Mouse (Mus musculus): ENCODE results near the gene Cnn3. TPM values are rescaled to one million over a fixed set of nuclear protein-coding genes. Genes with fewer than 3 reads are reported as not detected.

The Cnn3 gene
- polyA plus RNA-seq, 1 experiment, result 67.8 TPM

DNA sequence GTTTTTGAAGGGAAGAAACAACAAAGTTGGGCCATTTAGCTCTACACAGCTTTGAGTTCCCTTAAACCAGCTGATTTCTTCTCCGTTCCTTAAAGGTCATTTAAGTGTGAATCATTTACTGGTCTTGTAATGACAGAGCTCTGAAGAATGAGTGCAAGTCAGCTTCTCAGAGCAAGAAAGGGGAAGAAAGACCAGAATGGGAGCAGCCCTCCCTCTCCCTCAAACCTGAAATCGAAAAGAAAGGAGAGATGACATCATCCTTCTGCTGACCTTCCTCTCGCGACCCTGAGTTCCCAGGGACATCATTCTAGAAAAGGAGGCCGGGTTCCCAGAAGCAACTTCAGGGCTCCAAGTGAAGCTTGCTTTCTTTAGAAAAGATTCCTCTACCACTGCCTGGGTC, 64.6 kb downstream of the Cnn3 start:
- Histone ChIP-seq H3K4me3 (ENCODE audit: low read depth, low read length) (no peak overlapping the region), H3K27me3 (ENCODE audit: control insufficient read depth, insufficient read depth, low read length) (no peaks in the 10 kb centered on the region), H3K36me3 (ENCODE audit: control insufficient read depth, insufficient read depth, low read length) (0 out of 2 replicates have a peak, but pooled peaks cover 2% of the 10 kb centered on the region), H3K4me1 (ENCODE audit: control insufficient read depth, insufficient read depth, insufficient read length, low read length) (no peaks in the 10 kb centered on the region), H3K27ac (ENCODE audit: insufficient read depth, low read depth, low read length) (no peak overlapping the region)
- 66% methylated on average over 5 of the region's 5 CpGs for WGBS
- TF ChIP-seq POLR2A (IDR thresholded peaks at IDR 0.05; ENCODE audit: low read depth, low read length) (no peak), CTCF (IDR thresholded peaks at IDR 0.05; ENCODE audit: extremely low read depth, insufficient read length, insufficient replicate concordance, low read depth, low read length) (no peak)

DNA sequence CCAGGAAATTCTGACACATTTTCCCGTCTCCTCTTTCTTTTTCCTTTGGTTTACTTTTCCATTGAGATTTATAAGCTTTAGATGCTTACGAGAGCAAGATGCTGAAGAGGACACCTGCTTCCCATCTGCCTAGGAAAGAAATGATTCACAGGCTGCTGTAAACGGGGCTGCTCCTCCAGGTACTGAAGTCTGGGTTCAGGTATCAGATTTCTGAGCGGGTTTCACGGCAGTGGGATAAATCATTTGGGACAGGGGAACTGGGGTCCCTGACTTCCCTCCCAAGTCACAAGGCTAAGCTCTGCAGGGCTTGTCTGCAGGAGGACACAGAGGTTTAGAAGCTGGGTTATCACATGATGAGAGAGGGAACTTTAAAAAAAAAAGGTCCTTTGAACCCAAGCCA, 65.7 kb downstream of the Cnn3 start:
- no peaks in the 10 kb centered on the region for H3K27me3 ChIP-seq (ENCODE audit: control insufficient read depth, insufficient read depth, low read length)
- TF ChIP-seq CTCF (IDR thresholded peaks at IDR 0.05; ENCODE audit: extremely low read depth, insufficient read length, insufficient replicate concordance, low read depth, low read length), result no peak
- no peak for TF ChIP-seq POLR2A (IDR thresholded peaks at IDR 0.05; ENCODE audit: low read depth, low read length)
- no peaks in the 10 kb centered on the region for H3K4me1 ChIP-seq (ENCODE audit: control insufficient read depth, insufficient read depth, insufficient read length, low read length)
- H3K36me3 ChIP-seq (ENCODE audit: control insufficient read depth, insufficient read depth, low read length), result 0 out of 2 replicates have a peak, but pooled peaks cover 2% of the 10 kb centered on the region
- H3K4me3 ChIP-seq (ENCODE audit: low read depth, low read length), result no peak overlapping the region
- H3K27ac ChIP-seq (ENCODE audit: insufficient read depth, low read depth, low read length), result no peak overlapping the region
- 83% methylated on average over 5 of the region's 5 CpGs for WGBS

DNA sequence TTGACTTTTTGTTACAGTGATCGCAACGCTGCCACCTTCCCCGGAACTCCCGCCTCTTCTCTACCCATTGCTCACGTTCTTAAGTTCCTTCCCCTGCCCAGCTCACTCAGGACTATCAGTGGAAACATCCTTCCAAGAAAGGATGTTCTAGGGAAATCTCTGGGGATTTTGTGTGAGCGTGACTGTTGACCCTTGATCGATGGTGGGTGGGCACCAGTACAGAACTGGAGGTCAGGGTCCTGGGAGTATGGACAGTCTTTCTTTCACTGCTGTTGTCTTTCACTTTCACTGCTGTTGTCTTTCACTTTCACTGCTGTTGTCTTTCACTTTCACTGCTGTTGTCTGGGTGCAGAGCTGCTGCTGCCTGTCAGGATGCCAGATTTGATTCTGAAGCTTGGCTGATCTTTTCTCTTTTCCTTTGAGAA, 67.7 kb downstream of the Cnn3 start:
- H3K27ac ChIP-seq (ENCODE audit: insufficient read depth, low read depth, low read length), result peak overlapping the region; percentile 30; the same call in 1 of the 2 replicates

DNA sequence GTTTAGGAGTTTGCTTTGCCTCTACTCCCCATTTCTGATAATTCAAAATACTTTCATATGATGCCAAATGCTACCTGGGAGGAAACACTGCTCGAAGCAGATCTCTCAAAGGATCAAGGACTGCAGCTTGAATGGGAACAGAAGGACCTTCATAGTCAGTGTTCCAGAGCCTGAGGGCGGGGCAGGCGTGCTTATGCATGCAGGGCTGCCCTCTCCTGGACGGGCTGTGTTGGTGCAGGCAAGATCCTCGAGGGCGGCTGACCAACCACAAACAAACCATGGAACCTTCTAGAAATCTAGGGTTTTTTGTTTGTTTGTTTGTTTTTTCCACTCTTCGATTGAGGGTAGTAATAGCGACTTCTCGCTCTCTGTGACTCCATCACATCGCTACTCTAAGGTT, 73.9 kb downstream of the Cnn3 start:
- 32% methylated on average over 10 of the region's 10 CpGs for WGBS
- H3K27me3 ChIP-seq (ENCODE audit: control insufficient read depth, insufficient read depth, low read length), result no peaks in the 10 kb centered on the region
- H3K4me1 ChIP-seq (ENCODE audit: control insufficient read depth, insufficient read depth, insufficient read length, low read length), result no peaks in the 10 kb centered on the region; the same call in 1 of the 2 replicates
- no peak overlapping the region for H3K4me3 ChIP-seq (ENCODE audit: low read depth, low read length)
- H3K27ac ChIP-seq (ENCODE audit: insufficient read depth, low read depth, low read length), result no peak overlapping the region
- peak; percentile 98 for TF ChIP-seq CTCF (IDR thresholded peaks at IDR 0.05; ENCODE audit: extremely low read depth, insufficient read length, insufficient replicate concordance, low read depth, low read length)
- no peak for TF ChIP-seq POLR2A (IDR thresholded peaks at IDR 0.05; ENCODE audit: low read depth, low read length)
- H3K36me3 ChIP-seq (ENCODE audit: control insufficient read depth, insufficient read depth, low read length), result no peaks in the 10 kb centered on the region

More for the DNA sequence above, 67.7 kb downstream of the Cnn3 start:
- Histone ChIP-seq H3K4me1 (ENCODE audit: control insufficient read depth, insufficient read depth, insufficient read length, low read length) (no peaks in the 10 kb centered on the region), H3K36me3 (ENCODE audit: control insufficient read depth, insufficient read depth, low read length) (0 out of 2 replicates have a peak, but pooled peaks cover 2% of the 10 kb centered on the region), H3K4me3 (ENCODE audit: low read depth, low read length) (peak overlapping the region; percentile 17; the same call in 1 of the 2 replicates), H3K27me3 (ENCODE audit: control insufficient read depth, insufficient read depth, low read length) (no peaks in the 10 kb centered on the region)
- WGBS, result 67% methylated on average over 7 of the region's 7 CpGs
- TF ChIP-seq CTCF (IDR thresholded peaks at IDR 0.05; ENCODE audit: extremely low read depth, insufficient read length, insufficient replicate concordance, low read depth, low read length) (no peak), POLR2A (IDR thresholded peaks at IDR 0.05; ENCODE audit: low read depth, low read length) (no peak)

DNA sequence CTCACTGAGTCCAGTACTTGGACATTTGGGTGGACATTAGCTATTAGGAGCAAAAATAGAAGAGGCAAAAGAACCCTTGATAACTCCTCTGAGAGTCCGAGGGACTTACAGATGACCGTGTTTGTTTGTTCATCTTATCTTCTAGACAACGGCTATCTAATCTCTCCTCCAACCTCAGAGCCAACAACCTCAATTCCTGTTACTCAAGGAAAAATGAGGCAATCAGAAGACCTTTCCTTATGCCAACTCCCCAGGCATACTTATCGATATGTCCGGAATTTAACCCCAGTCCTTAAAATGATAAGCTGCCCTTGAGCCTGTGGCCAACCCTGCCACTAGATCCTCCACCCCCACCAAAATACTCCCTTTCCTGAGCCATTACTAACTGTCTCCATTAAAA, 74.4 kb downstream of the Cnn3 start:
- TF ChIP-seq CTCF (IDR thresholded peaks at IDR 0.05; ENCODE audit: extremely low read depth, insufficient read length, insufficient replicate concordance, low read depth, low read length) (no peak), POLR2A (IDR thresholded peaks at IDR 0.05; ENCODE audit: low read depth, low read length) (no peak)
- 32% methylated on average over 5 of the region's 5 CpGs for WGBS
- no peaks in the 10 kb centered on the region for H3K36me3 ChIP-seq (ENCODE audit: control insufficient read depth, insufficient read depth, low read length)
- H3K4me1 ChIP-seq (ENCODE audit: control insufficient read depth, insufficient read depth, insufficient read length, low read length), result no peaks in the 10 kb centered on the region; the same call in 1 of the 2 replicates
- no peak overlapping the region for H3K27ac ChIP-seq (ENCODE audit: insufficient read depth, low read depth, low read length)
- no peak overlapping the region for H3K4me3 ChIP-seq (ENCODE audit: low read depth, low read length)
- no peaks in the 10 kb centered on the region for H3K27me3 ChIP-seq (ENCODE audit: control insufficient read depth, insufficient read depth, low read length)

DNA sequence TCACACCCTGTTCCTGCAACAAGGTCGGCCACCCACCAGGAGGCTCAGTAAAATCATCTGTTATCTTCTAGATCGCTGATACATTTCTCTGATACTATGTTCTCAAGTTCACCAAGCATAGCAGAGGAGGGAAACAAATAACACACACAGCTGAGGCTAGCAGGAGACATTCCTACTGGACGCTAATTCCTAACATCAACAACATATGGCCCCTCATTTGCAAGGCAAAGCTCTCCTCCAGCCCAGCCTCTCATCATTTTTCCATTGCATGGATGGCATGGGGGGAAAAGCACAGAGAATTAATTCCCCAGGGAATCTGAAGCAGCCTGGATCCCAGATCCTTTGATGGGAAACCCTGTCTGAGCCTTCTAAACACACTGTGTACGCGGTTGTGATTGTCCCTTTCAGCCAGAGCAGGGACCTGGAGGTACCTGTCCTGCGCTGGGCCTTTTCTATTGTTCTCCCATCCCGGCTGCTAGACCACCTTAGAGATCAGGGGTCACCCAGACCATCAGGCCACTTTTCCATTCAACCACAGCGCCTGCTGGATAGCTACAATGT, 78.7 kb downstream of the Cnn3 start:
- 86% methylated on average over 8 of the region's 8 CpGs for WGBS
- H3K27ac ChIP-seq (ENCODE audit: insufficient read depth, low read depth, low read length), result no peak overlapping the region
- H3K4me1 ChIP-seq (ENCODE audit: control insufficient read depth, insufficient read depth, insufficient read length, low read length), result no peaks in the 10 kb centered on the region; the same call in 1 of the 2 replicates
- H3K4me3 ChIP-seq (ENCODE audit: low read depth, low read length), result no peak overlapping the region
- TF ChIP-seq CTCF (IDR thresholded peaks at IDR 0.05; ENCODE audit: extremely low read depth, insufficient read length, insufficient replicate concordance, low read depth, low read length), result no peak
- TF ChIP-seq POLR2A (IDR thresholded peaks at IDR 0.05; ENCODE audit: low read depth, low read length), result no peak
- no peaks in the 10 kb centered on the region for H3K27me3 ChIP-seq (ENCODE audit: control insufficient read depth, insufficient read depth, low read length)
- H3K36me3 ChIP-seq (ENCODE audit: control insufficient read depth, insufficient read depth, low read length), result peaks cover 8% of the 10 kb centered on the region

DNA sequence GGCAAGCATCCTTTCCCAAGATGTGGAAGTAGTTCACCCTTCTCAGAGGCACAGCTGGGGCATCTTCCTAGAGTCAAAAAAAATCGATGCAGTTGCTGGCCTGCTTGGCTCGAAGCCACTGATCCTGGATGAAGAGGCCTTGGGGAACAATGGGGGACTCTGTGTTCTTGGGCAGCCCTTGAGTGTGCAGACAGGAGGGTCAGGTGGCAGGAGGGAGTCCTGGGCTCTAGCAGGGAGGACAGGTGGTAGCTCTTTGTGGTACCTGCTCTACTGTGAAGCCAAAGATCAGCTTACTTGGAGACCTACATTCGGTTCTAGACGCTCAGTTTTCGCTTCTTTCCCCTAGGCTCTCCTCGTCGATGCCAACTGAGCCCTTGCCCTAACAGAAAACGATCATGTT, 79.9 kb downstream of the Cnn3 start:
- H3K27me3 ChIP-seq (ENCODE audit: control insufficient read depth, insufficient read depth, low read length), result no peaks in the 10 kb centered on the region
- 74% methylated on average over 8 of the region's 8 CpGs for WGBS
- no peaks in the 10 kb centered on the region; the same call in 1 of the 2 replicates for H3K4me1 ChIP-seq (ENCODE audit: control insufficient read depth, insufficient read depth, insufficient read length, low read length)

More for the DNA sequence above, 79.9 kb downstream of the Cnn3 start:
- Histone ChIP-seq H3K36me3 (ENCODE audit: control insufficient read depth, insufficient read depth, low read length) (peaks cover 11% of the 10 kb centered on the region), H3K27ac (ENCODE audit: insufficient read depth, low read depth, low read length) (no peak overlapping the region), H3K4me3 (ENCODE audit: low read depth, low read length) (no peak overlapping the region)
- no peak for TF ChIP-seq CTCF (IDR thresholded peaks at IDR 0.05; ENCODE audit: extremely low read depth, insufficient read length, insufficient replicate concordance, low read depth, low read length)
- no peak for TF ChIP-seq POLR2A (IDR thresholded peaks at IDR 0.05; ENCODE audit: low read depth, low read length)
